Mouse (Mus musculus) kidney, embryonic 15.5 days (tissue): ENCODE data around the gene Atp8b2. TPM values are rescaled to one million over a fixed set of nuclear protein-coding genes. Genes with fewer than 3 reads are reported as not detected.
A peak's percentile ranks its signal among the peaks of the same experiment; 100 is the strongest.

Source experiments
- ATAC-seq: fragments of 200-750 bp; cut with Nextera tagmentation; replicated peaks from 2 replicates; pipeline ENCODE4 v1.8.0; 2017; ENCODE audit warnings: moderate TSS enrichment; ENCODE audit not compliant: low FRiP score
- H3K27ac ChIP-seq: fragments of 300-500 bp; sonication (generic); 2 replicates; pipeline ENCODE4 v1.5.1; 2015; ENCODE audit warnings: mild to moderate bottlenecking, inconsistent platforms
- H3K27me3 ChIP-seq: fragments of 300-500 bp; sonication (generic); 2 replicates; pipeline ENCODE4 v1.6.1; 2015; ENCODE audit warnings: inconsistent platforms
- H3K36me3 ChIP-seq: fragments of 300-500 bp; sonication (generic); 2 replicates; pipeline ENCODE4 v1.6.1; 2015; ENCODE audit warnings: inconsistent platforms
- H3K4me1 ChIP-seq: fragments of 300-500 bp; sonication (generic); 2 replicates; pipeline ENCODE4 v1.6.1; 2015; ENCODE audit warnings: inconsistent platforms
- H3K4me2 ChIP-seq: fragments of 300-500 bp; sonication (generic); 2 replicates; pipeline ENCODE4 v1.6.1; 2015; ENCODE audit warnings: moderate library complexity, mild to moderate bottlenecking, inconsistent platforms
- H3K4me3 ChIP-seq: fragments of 300-500 bp; sonication (generic); replicated peaks from 2 replicates; pipeline ENCODE4 v1.5.1; 2015; ENCODE audit warnings: mild to moderate bottlenecking, inconsistent platforms
- H3K9ac ChIP-seq: fragments of 300-500 bp; sonication (generic); 2 replicates; pipeline ENCODE4 v1.6.1; 2015; ENCODE audit warnings: mild to moderate bottlenecking, inconsistent platforms
- H3K9me3 ChIP-seq: fragments of 300-500 bp; sonication (generic); replicated peaks from 2 replicates; pipeline ENCODE4 v1.6.1; 2016; ENCODE audit warnings: inconsistent platforms
- WGBS: fragments of 180-500 bp; shearing (Covaris S2); methylation state at CpG from one replicate; pipeline ENCODE4 v1.1.7; 2015; ENCODE audit warnings: mixed read lengths; 5-methylcytosine and 5-hydroxymethylcytosine counted together
- polyA plus RNA-seq: library from polyadenylated mRNA; unstranded; fragments of >200 nt; fragmentation: Nextera tagmentation; extraction: Ambion mirVana; gene quantifications from 2 replicates; pipeline ENCODE4 v1.2.1, GENCODE M21; 2015

Gene Atp8b2
- polyA plus RNA-seq, 1 experiment from 2014 or later, result 13.2 TPM

DNA sequence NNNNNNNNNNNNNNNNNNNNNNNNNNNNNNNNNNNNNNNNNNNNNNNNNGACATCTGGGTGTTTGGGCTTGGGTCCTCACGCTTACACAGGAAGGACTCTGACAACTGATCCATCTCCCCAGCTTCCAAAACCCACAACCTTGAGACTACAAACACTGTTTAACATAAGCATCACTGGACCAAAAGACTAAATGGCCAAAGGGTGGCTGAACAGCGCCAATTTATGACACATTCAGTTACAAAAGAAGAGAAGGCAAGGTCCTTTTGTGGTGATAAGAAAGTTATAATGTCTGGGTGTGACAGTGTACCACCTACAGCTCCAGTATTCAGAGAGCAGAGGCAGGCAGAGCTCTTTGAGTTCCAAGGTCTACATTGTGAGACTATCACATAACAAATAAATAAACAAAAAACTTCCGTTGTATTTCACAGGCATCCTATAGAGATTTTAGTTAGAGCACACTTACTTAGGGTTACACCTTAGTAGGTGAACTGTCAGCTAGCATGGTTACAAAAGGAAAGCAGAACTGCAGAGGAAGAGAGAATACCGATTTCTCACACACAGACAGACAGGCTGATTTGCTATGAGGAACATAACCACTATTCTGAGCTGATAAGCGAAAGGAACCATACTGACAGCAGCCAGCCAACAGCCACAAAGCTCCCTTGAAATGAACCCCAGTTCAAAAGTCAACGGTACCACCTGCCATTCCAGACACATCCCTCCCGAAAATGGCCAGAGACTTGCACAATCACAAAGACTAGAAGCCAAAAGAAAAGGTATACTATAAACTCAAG lies 6.9 kb downstream of the Atp8b2 start:
- H3K9me3 ChIP-seq, result no peaks in the 10 kb centered on the region
- WGBS, result 96% methylated on average over 7 of the region's 7 CpGs
- H3K36me3 ChIP-seq, result peaks cover 73% of the 10 kb centered on the region
- no peak overlapping the region for H3K4me2 ChIP-seq
- no peak overlapping the region for H3K9ac ChIP-seq
- H3K4me1 ChIP-seq, result peaks cover 19% of the 10 kb centered on the region
- no peak overlapping the region for H3K27ac ChIP-seq
- no peak overlapping the region for H3K4me3 ChIP-seq
- no peaks in the 10 kb centered on the region for H3K27me3 ChIP-seq
- ATAC-seq, result no peak

DNA sequence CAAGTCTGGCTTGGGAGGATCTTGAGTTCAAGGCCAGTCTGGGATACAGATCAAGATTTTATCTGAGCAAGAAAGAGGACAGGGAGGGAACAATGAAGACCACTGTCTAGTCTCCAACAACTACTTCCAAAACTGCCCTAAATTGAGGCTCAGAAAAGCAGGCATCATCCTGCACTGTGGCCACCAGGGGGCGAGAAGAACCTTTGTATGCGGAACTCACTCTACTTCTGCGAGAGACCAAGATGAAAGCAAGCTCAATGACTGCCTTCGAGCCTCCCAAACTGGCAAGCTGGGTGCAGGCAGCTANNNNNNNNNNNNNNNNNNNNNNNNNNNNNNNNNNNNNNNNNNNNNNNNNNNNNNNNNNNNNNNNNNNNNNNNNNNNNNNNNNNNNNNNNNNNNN lies 9.9 kb downstream of the Atp8b2 start:
- Histone ChIP-seq H3K27ac (no peak overlapping the region; the same call in 1 of the 2 replicates), H3K9me3 (no peaks in the 10 kb centered on the region), H3K4me3 (no peak overlapping the region), H3K9ac (no peak overlapping the region), H3K27me3 (no peaks in the 10 kb centered on the region), H3K4me1 (no peaks in the 10 kb centered on the region), H3K36me3 (peaks cover 97% of the 10 kb centered on the region), H3K4me2 (no peak overlapping the region)
- 3% methylated on average over 4 of the region's 4 CpGs for WGBS
- 0 out of 2 replicates have a peak, but pooled peaks have one; percentile 15 for ATAC-seq

DNA sequence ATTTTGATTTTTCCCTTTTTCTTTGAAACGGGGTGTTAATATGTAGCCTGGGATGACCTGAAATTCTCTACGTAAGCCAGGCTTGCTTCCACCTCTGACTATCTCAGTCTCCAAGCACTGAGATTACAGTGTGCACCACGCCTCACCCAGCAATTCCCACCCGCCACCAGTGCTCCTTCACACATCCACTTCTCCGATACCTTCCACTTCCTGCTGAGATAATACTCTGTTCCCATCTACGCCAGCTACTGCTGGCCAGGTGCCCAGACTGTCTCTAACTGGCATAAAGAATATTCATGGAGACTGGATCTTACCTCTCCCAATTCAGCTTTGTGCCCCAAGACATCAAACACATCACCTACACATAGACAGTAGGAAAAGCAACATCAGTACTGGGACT lies 14.7 kb downstream of the Atp8b2 start:
- no peak for ATAC-seq
- Histone ChIP-seq H3K27ac (no peak overlapping the region), H3K9ac (no peak overlapping the region), H3K36me3 (peaks cover 99% of the 10 kb centered on the region), H3K9me3 (no peaks in the 10 kb centered on the region), H3K27me3 (no peaks in the 10 kb centered on the region), H3K4me3 (no peak overlapping the region), H3K4me2 (no peak overlapping the region), H3K4me1 (no peaks in the 10 kb centered on the region)
- WGBS, result 91% methylated on average over 6 of the region's 6 CpGs

DNA sequence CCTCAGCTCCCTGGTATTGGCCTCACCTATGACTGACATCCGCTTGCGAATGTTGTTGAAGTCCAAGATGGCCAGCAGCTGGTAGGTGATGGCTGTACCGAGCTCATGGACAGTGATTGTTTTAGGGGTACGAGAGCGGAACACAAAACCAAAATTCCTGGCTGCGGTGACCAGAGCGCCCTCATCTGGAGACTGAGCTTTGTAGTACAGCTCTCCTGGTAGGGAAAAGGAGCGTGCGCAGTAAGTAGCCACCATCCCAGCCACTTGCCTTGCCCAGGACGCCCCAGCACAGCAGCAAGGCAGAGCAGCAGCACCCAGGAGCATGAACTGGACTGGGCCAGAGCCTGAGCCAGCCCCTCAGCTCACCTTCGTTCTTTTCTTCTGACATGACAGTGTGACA lies 15.3 kb downstream of the Atp8b2 start:
- Histone ChIP-seq H3K4me3 (no peak overlapping the region), H3K9ac (no peak overlapping the region), H3K27ac (no peak overlapping the region), H3K4me1 (no peaks in the 10 kb centered on the region), H3K9me3 (no peaks in the 10 kb centered on the region), H3K4me2 (no peak overlapping the region), H3K36me3 (peaks cover 100% of the 10 kb centered on the region), H3K27me3 (no peaks in the 10 kb centered on the region)
- 89% methylated on average over 11 of the region's 11 CpGs for WGBS
- no peak for ATAC-seq

DNA sequence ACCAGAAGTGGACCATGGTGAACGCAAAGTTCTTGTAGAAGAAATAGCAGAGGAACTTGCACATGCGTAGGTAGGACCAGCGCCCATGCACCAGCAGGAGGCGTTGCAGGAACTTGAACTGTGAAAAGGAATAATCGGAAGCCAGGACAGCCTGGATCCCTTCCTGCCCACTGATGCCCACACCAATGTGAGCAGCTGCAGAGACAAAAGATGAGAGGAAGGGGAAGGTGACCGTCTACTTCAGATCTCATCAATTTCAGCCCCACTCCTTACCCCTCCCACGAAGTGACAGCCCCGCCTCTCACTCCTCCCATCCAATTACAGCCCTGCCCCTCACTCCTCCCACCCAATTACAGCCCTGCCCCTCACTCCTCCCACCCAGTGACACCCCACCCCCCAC lies 18.3 kb downstream of the Atp8b2 start:
- H3K36me3 ChIP-seq, result peaks cover 99% of the 10 kb centered on the region
- WGBS, result 84% methylated on average over 8 of the region's 8 CpGs
- H3K4me3 ChIP-seq, result no peak overlapping the region
- H3K9me3 ChIP-seq, result no peaks in the 10 kb centered on the region
- no peak for ATAC-seq
- no peak overlapping the region for H3K27ac ChIP-seq
- no peaks in the 10 kb centered on the region for H3K27me3 ChIP-seq
- H3K9ac ChIP-seq, result no peak overlapping the region
- H3K4me2 ChIP-seq, result no peak overlapping the region
- no peaks in the 10 kb centered on the region for H3K4me1 ChIP-seq

DNA sequence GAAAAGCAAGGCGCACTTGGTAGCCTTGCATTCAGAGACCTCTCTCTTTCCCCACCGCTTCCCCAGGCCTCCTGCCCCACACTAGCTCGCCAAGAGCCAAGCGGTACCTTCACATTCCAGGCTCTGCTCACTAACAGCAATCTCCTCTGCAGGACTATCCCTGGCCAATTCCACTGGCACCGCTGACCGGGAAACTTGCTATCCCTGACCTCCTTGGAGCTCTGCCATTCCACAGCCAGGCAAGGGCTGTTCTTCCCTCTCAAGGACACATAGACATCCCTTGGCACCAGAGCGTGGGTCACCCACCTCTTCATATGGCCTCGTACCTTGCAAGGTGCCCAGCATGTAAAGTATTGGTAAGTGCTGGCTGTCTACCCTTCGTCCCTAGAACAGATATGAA lies 20.4 kb downstream of the Atp8b2 start:
- Histone ChIP-seq H3K9ac (no peak overlapping the region), H3K4me3 (no peak overlapping the region), H3K36me3 (peaks cover 97% of the 10 kb centered on the region), H3K27me3 (no peaks in the 10 kb centered on the region), H3K27ac (no peak overlapping the region), H3K4me2 (no peak overlapping the region), H3K9me3 (no peaks in the 10 kb centered on the region), H3K4me1 (no peaks in the 10 kb centered on the region)
- ATAC-seq, result no peak
- WGBS, result 92% methylated on average over 9 of the region's 9 CpGs

DNA sequence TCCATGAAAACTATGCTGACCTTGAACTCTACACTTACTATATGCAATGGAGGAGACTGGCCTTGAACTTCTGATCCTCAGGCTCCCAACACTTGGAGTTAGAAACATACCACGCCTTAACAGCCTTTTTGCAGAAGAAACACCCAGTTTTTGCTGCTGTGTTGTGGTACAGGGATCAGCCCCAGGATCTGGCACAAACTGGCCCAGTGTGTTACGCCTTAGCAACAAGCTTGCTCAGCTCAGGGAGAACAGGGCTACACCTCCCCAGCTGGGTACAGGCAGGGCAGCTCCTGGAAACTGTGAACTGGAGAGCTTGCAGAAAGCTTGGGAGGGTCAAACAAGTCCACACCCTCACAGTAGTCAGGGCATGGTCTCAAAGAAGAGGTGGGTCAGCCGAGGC lies 26.8 kb downstream of the Atp8b2 start:
- Histone ChIP-seq H3K4me3 (no peak overlapping the region), H3K4me1 (no peaks in the 10 kb centered on the region), H3K27ac (no peak overlapping the region), H3K9ac (no peak overlapping the region), H3K9me3 (no peaks in the 10 kb centered on the region), H3K27me3 (no peaks in the 10 kb centered on the region), H3K4me2 (no peak overlapping the region), H3K36me3 (peaks cover 44% of the 10 kb centered on the region)
- WGBS, result 90% methylated on average over 3 of the region's 3 CpGs
- no peak for ATAC-seq

DNA sequence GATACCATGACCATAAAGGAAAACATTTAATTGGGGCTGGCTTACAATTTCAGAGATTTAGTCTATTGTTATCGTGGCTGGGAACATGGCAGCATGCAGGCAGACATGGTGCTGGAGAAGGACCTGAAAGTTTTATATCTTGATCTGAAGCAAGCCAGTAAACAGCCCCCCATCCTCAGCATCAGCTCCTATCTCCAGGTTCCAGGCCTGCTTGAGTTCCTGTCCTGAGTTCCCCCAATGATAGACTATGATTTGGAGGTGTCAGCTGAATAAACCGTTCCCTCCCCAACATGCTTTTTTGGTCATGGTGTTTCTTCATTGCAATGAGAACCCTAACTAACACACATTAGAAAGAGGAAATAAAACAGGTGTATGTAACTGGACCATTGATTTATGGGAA lies 30.4 kb downstream of the Atp8b2 start:
- peaks cover 11% of the 10 kb centered on the region; the same call in 1 of the 2 replicates for H3K36me3 ChIP-seq
- no peak overlapping the region for H3K27ac ChIP-seq
- no peaks in the 10 kb centered on the region for H3K9me3 ChIP-seq
- no peak overlapping the region for H3K4me3 ChIP-seq
- H3K27me3 ChIP-seq, result no peaks in the 10 kb centered on the region
- ATAC-seq, result no peak
- no peak overlapping the region for H3K9ac ChIP-seq
- no peaks in the 10 kb centered on the region for H3K4me1 ChIP-seq
- no peak overlapping the region for H3K4me2 ChIP-seq
- WGBS, result 90% methylated on average over 2 of the region's 2 CpGs

DNA sequence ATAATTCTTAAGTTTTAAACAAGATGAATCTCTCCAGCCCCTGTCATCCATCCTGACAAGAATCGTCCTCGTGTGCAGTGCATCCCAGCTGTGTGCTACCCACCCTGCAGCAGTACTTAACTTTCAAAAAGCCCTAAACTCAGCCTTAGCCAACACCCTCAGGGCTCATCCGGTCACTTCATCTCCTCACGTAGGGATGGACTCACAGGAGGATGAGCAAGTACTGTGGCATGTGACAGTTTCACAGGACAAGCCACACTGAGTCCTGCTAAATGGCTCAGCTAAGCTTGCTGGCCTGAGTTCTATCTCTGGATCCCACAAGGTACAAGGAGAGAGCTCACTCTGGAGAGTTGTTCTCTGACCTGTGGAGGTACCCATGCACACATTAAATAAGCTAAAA lies 34.4 kb downstream of the Atp8b2 start:
- H3K4me3 ChIP-seq, result no peak overlapping the region
- H3K4me2 ChIP-seq, result no peak overlapping the region
- no peaks in the 10 kb centered on the region for H3K36me3 ChIP-seq
- H3K27me3 ChIP-seq, result no peaks in the 10 kb centered on the region
- H3K4me1 ChIP-seq, result no peaks in the 10 kb centered on the region
- no peaks in the 10 kb centered on the region for H3K9me3 ChIP-seq
- ATAC-seq, result no peak
- 59% methylated on average over 4 of the region's 4 CpGs for WGBS
- H3K9ac ChIP-seq, result no peak overlapping the region
- H3K27ac ChIP-seq, result no peak overlapping the region

DNA sequence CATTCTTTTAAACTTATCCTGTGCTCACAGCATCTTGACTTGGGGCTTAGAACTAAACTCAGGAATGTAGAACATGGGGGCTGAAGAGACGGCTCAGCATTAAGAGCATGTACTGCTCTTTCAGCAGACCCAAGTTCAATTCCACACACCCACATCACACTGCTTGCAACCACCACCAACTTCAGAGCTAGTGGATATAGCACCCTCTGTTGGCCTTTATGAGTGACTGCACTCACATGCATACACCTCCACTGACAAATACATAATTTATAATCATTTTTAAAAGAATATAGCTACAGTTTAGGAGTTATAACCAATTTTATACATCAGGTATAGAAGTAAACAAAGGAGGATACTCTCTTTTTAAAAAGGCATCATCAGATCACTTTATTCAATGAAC lies 36.9 kb downstream of the Atp8b2 start:
- Histone ChIP-seq H3K9ac (no peak overlapping the region), H3K4me1 (no peaks in the 10 kb centered on the region), H3K27ac (no peak overlapping the region), H3K4me2 (no peak overlapping the region), H3K36me3 (no peaks in the 10 kb centered on the region), H3K27me3 (no peaks in the 10 kb centered on the region), H3K4me3 (no peak overlapping the region), H3K9me3 (no peaks in the 10 kb centered on the region)
- 100% methylated on average over 1 of the region's 1 CpGs for WGBS
- no peak for ATAC-seq

DNA sequence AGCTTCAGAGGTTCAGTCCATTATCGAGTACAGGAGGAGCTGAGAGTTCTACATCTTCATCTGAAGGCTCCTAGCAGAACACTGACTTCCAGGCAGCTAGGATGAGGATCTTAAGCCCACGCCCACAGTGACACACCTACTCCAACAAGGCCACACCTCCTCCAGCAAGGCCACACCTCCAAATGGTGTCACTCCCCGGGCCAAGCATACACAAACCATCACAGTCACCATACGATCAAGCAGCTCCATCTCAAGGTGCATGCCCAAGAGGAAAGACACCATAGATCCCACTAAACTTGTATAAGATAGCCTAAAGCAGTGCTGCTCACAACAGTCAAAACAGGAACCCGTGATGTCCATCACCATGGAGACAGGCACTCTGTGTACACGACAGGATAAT lies 42.6 kb downstream of the Atp8b2 start:
- ATAC-seq, result no peak
- Histone ChIP-seq H3K4me2 (no peak overlapping the region), H3K4me3 (no peak overlapping the region), H3K9me3 (no peaks in the 10 kb centered on the region), H3K4me1 (no peaks in the 10 kb centered on the region), H3K27ac (no peak overlapping the region), H3K36me3 (no peaks in the 10 kb centered on the region), H3K9ac (no peak overlapping the region), H3K27me3 (0 out of 2 replicates have a peak, but pooled peaks cover 2% of the 10 kb centered on the region)
- WGBS, result 67% methylated on average over 6 of the region's 6 CpGs

DNA sequence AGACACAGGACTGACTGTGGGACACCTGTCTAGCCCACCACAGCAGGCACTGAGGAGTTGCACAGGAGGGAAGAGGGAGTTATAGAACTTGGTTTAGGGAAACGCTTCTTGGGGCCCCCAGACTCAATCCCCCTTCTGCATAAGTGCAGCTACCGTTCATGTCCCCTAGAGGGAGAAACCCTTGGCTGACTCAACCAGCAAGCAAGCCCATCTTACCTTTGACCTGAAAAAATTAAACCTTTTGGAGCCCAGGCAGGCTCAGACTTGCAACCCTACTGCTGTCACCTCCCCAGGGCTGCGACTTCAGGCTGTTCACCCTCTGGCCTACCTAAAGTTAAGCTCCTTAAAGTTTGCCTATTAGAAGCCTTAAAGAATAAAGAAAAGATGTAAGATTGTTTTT lies 45.9 kb downstream of the Atp8b2 start:
- no peak for ATAC-seq

DNA sequence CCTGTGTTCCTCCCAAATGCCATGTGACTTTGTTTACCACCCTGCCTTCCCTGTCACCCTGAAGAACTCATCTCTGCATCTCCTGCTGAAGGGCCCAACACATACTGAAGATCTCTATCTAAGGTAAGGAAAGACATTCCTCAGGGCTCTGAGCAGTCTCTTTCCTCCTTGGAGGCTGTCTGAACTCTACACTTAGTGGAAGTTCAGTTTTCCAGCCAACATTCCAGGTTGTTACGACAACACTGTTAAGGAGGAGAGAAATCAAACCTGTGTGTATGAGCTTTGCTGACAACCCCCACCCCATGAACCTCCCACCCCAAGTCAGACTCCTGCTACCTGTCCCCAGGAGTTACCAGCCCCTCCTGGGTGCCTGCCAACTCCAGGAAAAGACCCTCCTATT lies 46.7 kb downstream of the Atp8b2 start:
- Histone ChIP-seq H3K36me3 (no peaks in the 10 kb centered on the region), H3K4me2 (no peak overlapping the region), H3K4me1 (peaks cover 17% of the 10 kb centered on the region), H3K4me3 (no peak overlapping the region), H3K27me3 (peaks cover 38% of the 10 kb centered on the region), H3K27ac (no peak overlapping the region), H3K9ac (no peak overlapping the region), H3K9me3 (no peaks in the 10 kb centered on the region)
- 57% methylated on average over 1 of the region's 1 CpGs for whole genome bisulfite sequencing
- no peak for ATAC-seq

More for the DNA sequence above, 45.9 kb downstream of the Atp8b2 start:
- Histone ChIP-seq H3K4me2 (no peak overlapping the region), H3K9ac (no peak overlapping the region), H3K4me1 (peaks cover 14% of the 10 kb centered on the region), H3K27ac (no peak overlapping the region), H3K27me3 (peaks cover 32% of the 10 kb centered on the region), H3K9me3 (no peaks in the 10 kb centered on the region), H3K4me3 (no peak overlapping the region), H3K36me3 (no peaks in the 10 kb centered on the region)
- 53% methylated on average over 3 of the region's 3 CpGs for WGBS
